Mouse (Mus musculus) embryonic facial prominence, embryonic 12.5 days (tissue): ENCODE results near the gene Clnk. TPM values are rescaled to one million over a fixed set of nuclear protein-coding genes. Genes with fewer than 3 reads are reported as not detected.

Source experiments
- ATAC-seq: fragments of 200-750 bp; cut with Nextera tagmentation; 2 replicates; pipeline ENCODE4 v1.8.0; 2017; ENCODE audit not compliant: insufficient number of reproducible peaks, insufficient read depth, low FRiP score, low TSS enrichment
- H3K27ac ChIP-seq: fragments of 300-500 bp; sonication (generic); 2 replicates; pipeline ENCODE4 v1.5.1; 2016; ENCODE audit warnings: mild to moderate bottlenecking
- H3K27me3 ChIP-seq: fragments of 300-500 bp; sonication (generic); 2 replicates; pipeline ENCODE4 v1.6.1; 2016; ENCODE audit warnings: mild to moderate bottlenecking, moderate library complexity
- H3K36me3 ChIP-seq: fragments of 300-500 bp; sonication (generic); 2 replicates; pipeline ENCODE4 v1.6.1; 2016; ENCODE audit warnings: mild to moderate bottlenecking
- H3K4me1 ChIP-seq: fragments of 300-500 bp; sonication (generic); 2 replicates; pipeline ENCODE4 v1.6.1; 2016
- H3K4me2 ChIP-seq: fragments of 300-500 bp; sonication (generic); replicated peaks from 2 replicates; pipeline ENCODE4 v1.6.1; 2016; ENCODE audit warnings: mild to moderate bottlenecking, moderate library complexity
- H3K4me3 ChIP-seq: fragments of 300-500 bp; sonication (generic); 2 replicates; pipeline ENCODE4 v1.5.1; 2016; ENCODE audit warnings: mild to moderate bottlenecking
- H3K9ac ChIP-seq: fragments of 300-500 bp; sonication (generic); 2 replicates; pipeline ENCODE4 v1.6.1; 2016; ENCODE audit warnings: mild to moderate bottlenecking, moderate library complexity
- H3K9me3 ChIP-seq: fragments of 300-500 bp; sonication (generic); 2 replicates; pipeline ENCODE4 v1.6.1; 2016; ENCODE audit warnings: mild to moderate bottlenecking, moderate library complexity
- WGBS: fragments of 180-500 bp; shearing (Covaris S2); methylation state at CpG from one replicate; pipeline ENCODE4 v1.1.7; 2016; 5-methylcytosine and 5-hydroxymethylcytosine counted together
- polyA plus RNA-seq: library from polyadenylated mRNA; unstranded; fragments of >200 nt; fragmentation: Nextera tagmentation; extraction: Ambion mirVana; gene quantifications from 2 replicates; pipeline ENCODE4 v1.2.1, GENCODE M21; 2016

Clnk gene
- polyA plus RNA-seq, 1 experiment from 2014 or later, result 0.13 TPM

- no peaks in the 10 kb centered on the region for H3K36me3 ChIP-seq
- no peak overlapping the region for H3K4me3 ChIP-seq
- no peak overlapping the region for H3K4me2 ChIP-seq
- no peak overlapping the region for H3K9ac ChIP-seq
- ATAC-seq, result no peak
- H3K9me3 ChIP-seq, result no peaks in the 10 kb centered on the region
- H3K4me1 ChIP-seq, result no peaks in the 10 kb centered on the region
- 32% methylated on average over 1 of the region's 1 CpGs for WGBS
- H3K27ac ChIP-seq, result no peak overlapping the region
- no peaks in the 10 kb centered on the region for H3K27me3 ChIP-seq
Measured at GRCm38 (mm10) chr5:38874931-38875330, 1.7 kb downstream of the Clnk start.

- no peaks in the 10 kb centered on the region for H3K9me3 ChIP-seq
- no peak overlapping the region for H3K27ac ChIP-seq
- WGBS, result 96% methylated on average over 3 of the region's 3 CpGs
- H3K36me3 ChIP-seq, result no peaks in the 10 kb centered on the region
- no peak overlapping the region for H3K9ac ChIP-seq
- no peak overlapping the region for H3K4me3 ChIP-seq
- H3K4me1 ChIP-seq, result no peaks in the 10 kb centered on the region
- no peak overlapping the region for H3K4me2 ChIP-seq
- no peaks in the 10 kb centered on the region for H3K27me3 ChIP-seq
- no peak for ATAC-seq
Measured at GRCm38 (mm10) chr5:38872906-38873305, 3.7 kb downstream of the Clnk start.

- no peaks in the 10 kb centered on the region for H3K36me3 ChIP-seq
- no peak overlapping the region for H3K27ac ChIP-seq
- no peaks in the 10 kb centered on the region for H3K9me3 ChIP-seq
- no peak for ATAC-seq
- H3K9ac ChIP-seq, result no peak overlapping the region
- 44% methylated on average over 2 of the region's 2 CpGs for WGBS
- no peaks in the 10 kb centered on the region for H3K4me1 ChIP-seq
- no peak overlapping the region for H3K4me3 ChIP-seq
- no peak overlapping the region for H3K4me2 ChIP-seq
- no peaks in the 10 kb centered on the region for H3K27me3 ChIP-seq
Measured at GRCm38 (mm10) chr5:38871591-38871990, 5.0 kb downstream of the Clnk start.

- WGBS, result 69% methylated on average over 12 of the region's 12 CpGs
- Histone ChIP-seq H3K4me2 (no peak overlapping the region), H3K36me3 (no peaks in the 10 kb centered on the region), H3K27me3 (no peaks in the 10 kb centered on the region), H3K27ac (no peak overlapping the region), H3K9me3 (no peaks in the 10 kb centered on the region), H3K9ac (no peak overlapping the region), H3K4me3 (no peak overlapping the region), H3K4me1 (no peaks in the 10 kb centered on the region)
- ATAC-seq, result no peak
Measured at GRCm38 (mm10) chr5:38870485-38870884, 6.1 kb downstream of the Clnk start.

GRCm38 (mm10) chr5:38869976-38870375 lies 6.6 kb downstream of the Clnk start:
- H3K9me3 ChIP-seq, result no peaks in the 10 kb centered on the region
- WGBS, result 83% methylated on average over 9 of the region's 9 CpGs
- no peak overlapping the region for H3K4me3 ChIP-seq
- no peak for ATAC-seq
- no peak overlapping the region for H3K4me2 ChIP-seq
- H3K27ac ChIP-seq, result no peak overlapping the region
- H3K4me1 ChIP-seq, result no peaks in the 10 kb centered on the region
- no peaks in the 10 kb centered on the region for H3K27me3 ChIP-seq
- H3K9ac ChIP-seq, result no peak overlapping the region
- H3K36me3 ChIP-seq, result no peaks in the 10 kb centered on the region

GRCm38 (mm10) chr5:38864624-38865023 lies 12.0 kb downstream of the Clnk start:
- Histone ChIP-seq H3K36me3 (no peaks in the 10 kb centered on the region), H3K27ac (no peak overlapping the region), H3K4me3 (no peak overlapping the region), H3K4me2 (no peak overlapping the region), H3K4me1 (no peaks in the 10 kb centered on the region; the same call in 1 of the 2 replicates), H3K9ac (no peak overlapping the region), H3K9me3 (no peaks in the 10 kb centered on the region), H3K27me3 (no peaks in the 10 kb centered on the region)
- WGBS, result 85% methylated on average over 6 of the region's 6 CpGs
- no peak for ATAC-seq

GRCm38 (mm10) chr5:38863029-38863428 lies 13.6 kb downstream of the Clnk start:
- H3K4me2 ChIP-seq, result no peak overlapping the region
- H3K27me3 ChIP-seq, result no peaks in the 10 kb centered on the region
- no peak overlapping the region for H3K9ac ChIP-seq
- H3K4me1 ChIP-seq, result peaks cover 7% of the 10 kb centered on the region; the same call in 1 of the 2 replicates
- H3K9me3 ChIP-seq, result no peaks in the 10 kb centered on the region
- no peak overlapping the region for H3K4me3 ChIP-seq
- H3K36me3 ChIP-seq, result no peaks in the 10 kb centered on the region
- ATAC-seq, result no peak
- 60% methylated on average over 3 of the region's 3 CpGs for WGBS
- no peak overlapping the region for H3K27ac ChIP-seq

GRCm38 (mm10) chr5:38862288-38862985 lies 14.2 kb downstream of the Clnk start:
- H3K36me3 ChIP-seq, result no peaks in the 10 kb centered on the region
- H3K4me3 ChIP-seq, result no peak overlapping the region
- no peak overlapping the region for H3K27ac ChIP-seq
- no peaks in the 10 kb centered on the region for H3K27me3 ChIP-seq
- ATAC-seq, result no peak
- no peak overlapping the region for H3K4me2 ChIP-seq
- 56% methylated on average over 13 of the region's 13 CpGs for WGBS
- no peak overlapping the region for H3K9ac ChIP-seq
- H3K4me1 ChIP-seq, result peaks cover 11% of the 10 kb centered on the region; the same call in 1 of the 2 replicates
- H3K9me3 ChIP-seq, result no peaks in the 10 kb centered on the region

GRCm38 (mm10) chr5:38858015-38858721 lies 18.4 kb downstream of the Clnk start:
- H3K4me3 ChIP-seq, result no peak overlapping the region
- WGBS, result 32% methylated on average over 4 of the region's 4 CpGs
- H3K4me2 ChIP-seq, result no peak overlapping the region
- no peaks in the 10 kb centered on the region for H3K36me3 ChIP-seq
- H3K4me1 ChIP-seq, result peaks cover 11% of the 10 kb centered on the region; the same call in 1 of the 2 replicates
- no peak; the same call in 1 of the 2 replicates for ATAC-seq
- no peaks in the 10 kb centered on the region for H3K27me3 ChIP-seq
- H3K27ac ChIP-seq, result no peak overlapping the region
- H3K9ac ChIP-seq, result no peak overlapping the region
- no peaks in the 10 kb centered on the region for H3K9me3 ChIP-seq

GRCm38 (mm10) chr5:38857591-38857990 lies 19.0 kb downstream of the Clnk start:
- no peak overlapping the region for H3K9ac ChIP-seq
- WGBS, result 42% methylated on average over 1 of the region's 1 CpGs
- ATAC-seq, result no peak
- H3K36me3 ChIP-seq, result no peaks in the 10 kb centered on the region
- H3K9me3 ChIP-seq, result no peaks in the 10 kb centered on the region; the same call in 1 of the 2 replicates
- H3K4me2 ChIP-seq, result no peak overlapping the region
- no peak overlapping the region for H3K27ac ChIP-seq
- peaks cover 11% of the 10 kb centered on the region; the same call in 1 of the 2 replicates for H3K4me1 ChIP-seq
- no peak overlapping the region for H3K4me3 ChIP-seq
- no peaks in the 10 kb centered on the region for H3K27me3 ChIP-seq

- 95% methylated on average over 1 of the region's 1 CpGs for WGBS
- no peaks in the 10 kb centered on the region; the same call in 1 of the 2 replicates for H3K9me3 ChIP-seq
- H3K4me1 ChIP-seq, result no peaks in the 10 kb centered on the region; the same call in 1 of the 2 replicates
- H3K36me3 ChIP-seq, result no peaks in the 10 kb centered on the region
- no peak overlapping the region for H3K4me3 ChIP-seq
- H3K9ac ChIP-seq, result no peak overlapping the region
- no peaks in the 10 kb centered on the region for H3K27me3 ChIP-seq
- no peak overlapping the region for H3K27ac ChIP-seq
- no peak for ATAC-seq
- H3K4me2 ChIP-seq, result no peak overlapping the region
Measured at GRCm38 (mm10) chr5:38850171-38850570, 26.4 kb downstream of the Clnk start.

- Histone ChIP-seq H3K9ac (no peak overlapping the region), H3K36me3 (no peaks in the 10 kb centered on the region), H3K4me3 (no peak overlapping the region), H3K4me2 (no peak overlapping the region), H3K4me1 (no peaks in the 10 kb centered on the region), H3K9me3 (no peaks in the 10 kb centered on the region), H3K27ac (no peak overlapping the region), H3K27me3 (no peaks in the 10 kb centered on the region)
- WGBS, result 49% methylated on average over 3 of the region's 3 CpGs
- ATAC-seq, result no peak
Measured at GRCm38 (mm10) chr5:38845529-38845928, 31.1 kb downstream of the Clnk start.
